Mouse (Mus musculus) cerebellum, adult 9-11 months (tissue): Measurements from ENCODE around the gene Hoxb3.

Experiments
- DNase-seq: peaks from one replicate; pipeline ENCODE4 v3.0.0; 2022

Gene Hoxb3

GRCm38 (mm10) chr11:96354376-96354775, 31.2 kb downstream of the Hoxb3 start:
- DNase-seq: no peak

GRCm38 (mm10) chr11:96354801-96355311, 31.7 kb downstream of the Hoxb3 start:
- no peak for DNase-seq

GRCm38 (mm10) chr11:96363807-96364206, 40.7 kb downstream of the Hoxb3 start:
- DNase-seq: no peak

- no peak for DNase-seq
Measured at GRCm38 (mm10) chr11:96365441-96366091, 42.4 kb downstream of the Hoxb3 start, which contains the start of gene Hoxb1. Gene Hoxb1, plus strand, starts transcription at chr11:96365752.

GRCm38 (mm10) chr11:96366092-96367041, 43.2 kb downstream of the Hoxb3 start:
- DNase-seq: no peak

GRCm38 (mm10) chr11:96367141-96367540, 44.0 kb downstream of the Hoxb3 start:
- DNase-seq: no peak

- no peak for DNase-seq
Measured at GRCm38 (mm10) chr11:96368686-96369085, 45.6 kb downstream of the Hoxb3 start.

- no peak for DNase-seq
Measured at GRCm38 (mm10) chr11:96369140-96369539, 46.0 kb downstream of the Hoxb3 start.

GRCm38 (mm10) chr11:96371726-96372125, 48.6 kb downstream of the Hoxb3 start:
- no peak for DNase-seq

- DNase-seq: no peak
Measured at GRCm38 (mm10) chr11:96372519-96372918, 49.4 kb downstream of the Hoxb3 start.

- DNase-seq: no peak
Measured at GRCm38 (mm10) chr11:96374810-96375209, 51.7 kb downstream of the Hoxb3 start.

GRCm38 (mm10) chr11:96383381-96383780, 60.3 kb downstream of the Hoxb3 start:
- DNase-seq: no peak

GRCm38 (mm10) chr11:96387635-96388034, 64.5 kb downstream of the Hoxb3 start:
- no peak for DNase-seq

GRCm38 (mm10) chr11:96396772-96397626, 73.9 kb downstream of the Hoxb3 start:
- DNase-seq: no peak
